In genomic region chr1:132341731-132342501, GRCm38 (mm10) we compare ENCODE assay signal across 9 mouse cellular contexts. TPM values are rescaled to one million over a fixed set of nuclear protein-coding genes. Genes with fewer than 3 reads are reported as not detected.
DNase-seq lines count a peak whose midpoint lies in the region; ATAC-seq and TF ChIP-seq lines count a peak whose summit lies in the region.
"Had no signal": no experiment of that assay in that cellular context is flagged by ENCODE, and none has a peak within 500 bp of the region (broad histone marks: within the 10 kb centered on the region; RNA-seq: fewer than 3 reads in every experiment).

No protein-coding gene starts in this region.

- WGBS in hindbrain, embryonic 16.5 days, result 60% methylated on average over 5 of the region's 5 CpGs
- WGBS in hindbrain, postnatal 0 days, result 63% methylated on average over 5 of the region's 5 CpGs

- H3K4me2 ChIP-seq in hindbrain, embryonic 16.5 days (ENCODE audit: low read length), result no peak overlapping the region
- H3K4me2 ChIP-seq in hindbrain, postnatal 0 days (ENCODE audit: low read depth, low read length), result no peak overlapping the region
- H3K4me2 ChIP-seq: lung, embryonic 14.5 days had no signal

- H3K4me3 ChIP-seq in hindbrain, embryonic 16.5 days (ENCODE audit: low read length), result no peak overlapping the region
- H3K4me3 ChIP-seq in hindbrain, postnatal 0 days (ENCODE audit: low read length), result no peak overlapping the region

- DNase-seq in CD4-positive, CD25-positive, alpha-beta regulatory T cell, adult 2 months (ENCODE audit: low read depth, low spot score), result peak; percentile 84
- DNase-seq in adrenal gland, postnatal 10 days, result peak; percentile 53
- DNase-seq in left cerebral cortex, postnatal 25 days (ENCODE audit: low spot score in 2 of 2), result no peak
- DNase-seq in hindbrain, postnatal 0 days (ENCODE audit: low spot score), result no peak
- no peak for DNase-seq in urinary bladder, adult 2 months (ENCODE audit: low spot score)
- DNase-seq: lung, embryonic 14.5 days had no signal

- H3K4me1 ChIP-seq in hindbrain, embryonic 16.5 days (ENCODE audit: control insufficient read depth, insufficient read depth, low read depth, low read length), result no peaks in the 10 kb centered on the region
- H3K4me1 ChIP-seq in hindbrain, postnatal 0 days (ENCODE audit: insufficient read depth, low read length), result no peaks in the 10 kb centered on the region

- intact Hi-C loops in left cerebral cortex, postnatal 25 days (cut with DNase I), result no loop called here

- H3K36me3 ChIP-seq in hindbrain, embryonic 16.5 days (ENCODE audit: control insufficient read depth, insufficient read depth, low read length), result no peaks in the 10 kb centered on the region
- H3K36me3 ChIP-seq in hindbrain, postnatal 0 days (ENCODE audit: insufficient read depth, low read length), result no peaks in the 10 kb centered on the region

- H3K9me3 ChIP-seq in hindbrain, embryonic 16.5 days (ENCODE audit: control insufficient read depth, low read length), result no peaks in the 10 kb centered on the region
- H3K9me3 ChIP-seq in hindbrain, postnatal 0 days (ENCODE audit: low read length), result no peaks in the 10 kb centered on the region

- H3K27me3 ChIP-seq in hindbrain, embryonic 16.5 days (replicated peaks; ENCODE audit: control insufficient read depth, insufficient read depth, low read length), result no peaks in the 10 kb centered on the region
- H3K27me3 ChIP-seq in hindbrain, postnatal 0 days (ENCODE audit: insufficient read depth, low read length), result no peaks in the 10 kb centered on the region

- peak; percentile 87 to 96 for ATAC-seq in hematopoietic stem cell, adult 5-6 weeks (replicated peaks in 1 of 2; ENCODE audit: insufficient read depth in 1 of 2, low FRiP score in 2 of 2, low TSS enrichment in 1 of 2, low read depth in 1 of 2, poor library complexity in 2 of 2, severe bottlenecking in 2 of 2)
- peak; percentile 96 for ATAC-seq in megakaryocyte progenitor cell, adult 5-6 weeks (replicated peaks; ENCODE audit: poor library complexity)
- ATAC-seq in hindbrain, embryonic 16.5 days, result no peak
- no peak for ATAC-seq in hindbrain, postnatal 0 days

- H3K9ac ChIP-seq in hindbrain, embryonic 16.5 days (ENCODE audit: low read depth, low read length), result no peak overlapping the region
- H3K9ac ChIP-seq in hindbrain, postnatal 0 days (replicated peaks; ENCODE audit: low read length), result no peak overlapping the region
- H3K9ac ChIP-seq: lung, embryonic 14.5 days had no signal

- H3K27ac ChIP-seq in hindbrain, embryonic 16.5 days (ENCODE audit: low read depth, low read length), result no peak overlapping the region
- no peak overlapping the region for H3K27ac ChIP-seq in hindbrain, postnatal 0 days

- TF ChIP-seq CTCF in hindbrain, postnatal 0 days (IDR thresholded peaks at IDR 0.05; ENCODE audit: low read depth), result no peak

RNA-seq across cellular contexts. Expression of gene Nuak2, which starts 26.0 kb away (rescaled TPM):
- total RNA-seq in adrenal gland, postnatal 10 days (2021), result 1 to 10 TPM; 3.4 to 3.9 TPM
- total RNA-seq in hematopoietic stem cell, adult 5-6 weeks (2017), result 7.3 and 11.1 TPM in 2 replicates
- 19.8 and 26.1 TPM in 2 replicates for total RNA-seq in megakaryocyte progenitor cell, adult 5-6 weeks (2015)
- total RNA-seq in megakaryocyte progenitor cell, adult 5-6 weeks (2017), result 14.5 and 20.2 TPM in 2 replicates
- under 1 TPM; 0.94 to 0.96 TPM for total RNA-seq in left cerebral cortex, postnatal 25 days (2021)
- 11.1 and 12.8 TPM in 2 replicates for polyA plus RNA-seq in hindbrain, embryonic 16.5 days (2015; fragmentation: Nextera tagmentation; extraction: Ambion mirVana)
- total RNA-seq in hindbrain, postnatal 0 days (2014; rRNA removed), result 6.2 and 7.7 TPM in 2 replicates
- polyA plus RNA-seq in hindbrain, postnatal 0 days (2015; fragmentation: Nextera tagmentation; extraction: Ambion mirVana), result 7.4 and 7.9 TPM in 2 replicates
- 3.4 TPM in 2 replicates for polyA plus RNA-seq in urinary bladder, adult 2 months (2012; rRNA removed)

RNA-seq across cellular contexts. Expression of gene Klhdc8a, which starts 43.5 kb away (rescaled TPM):
- total RNA-seq in adrenal gland, postnatal 10 days (2021), result 10 to 100 TPM; 56.5 to 69.6 TPM
- not detected in 2 replicates for total RNA-seq in hematopoietic stem cell, adult 5-6 weeks (2017)
- total RNA-seq in megakaryocyte progenitor cell, adult 5-6 weeks (2015), result not detected in 2 replicates
- total RNA-seq in megakaryocyte progenitor cell, adult 5-6 weeks (2017), result not detected in 2 replicates
- 10 to 100 TPM; 11.3 to 14.1 TPM for total RNA-seq in left cerebral cortex, postnatal 25 days (2021)
- polyA plus RNA-seq in hindbrain, embryonic 16.5 days (2015; fragmentation: Nextera tagmentation; extraction: Ambion mirVana), result 8.3 and 10.0 TPM in 2 replicates
- 23.0 and 26.0 TPM in 2 replicates for total RNA-seq in hindbrain, postnatal 0 days (2014; rRNA removed)
- 11.2 and 11.7 TPM in 2 replicates for polyA plus RNA-seq in hindbrain, postnatal 0 days (2015; fragmentation: Nextera tagmentation; extraction: Ambion mirVana)
- 1.2 and 1.5 TPM in 2 replicates for polyA plus RNA-seq in urinary bladder, adult 2 months (2012; rRNA removed)

RNA-seq across cellular contexts. Expression of gene Tmcc2, which starts 49.2 kb away (rescaled TPM):
- 10 to 100 TPM; 15.2 to 30.9 TPM for total RNA-seq in adrenal gland, postnatal 10 days (2021)
- total RNA-seq in hematopoietic stem cell, adult 5-6 weeks (2017), result 9.4 and 10.1 TPM in 2 replicates
- total RNA-seq in megakaryocyte progenitor cell, adult 5-6 weeks (2015), result 2.9 and 6.1 TPM in 2 replicates
- total RNA-seq in megakaryocyte progenitor cell, adult 5-6 weeks (2017), result 5.5 and 6.0 TPM in 2 replicates
- 100 to 1,000 TPM; 158 to 162 TPM for total RNA-seq in left cerebral cortex, postnatal 25 days (2021)
- 26.6 and 35.5 TPM in 2 replicates for polyA plus RNA-seq in hindbrain, embryonic 16.5 days (2015; fragmentation: Nextera tagmentation; extraction: Ambion mirVana)
- 138 and 151 TPM in 2 replicates for total RNA-seq in hindbrain, postnatal 0 days (2014; rRNA removed)
- polyA plus RNA-seq in hindbrain, postnatal 0 days (2015; fragmentation: Nextera tagmentation; extraction: Ambion mirVana), result 33.5 and 34.0 TPM in 2 replicates
- 7.9 and 9.8 TPM in 2 replicates for polyA plus RNA-seq in urinary bladder, adult 2 months (2012; rRNA removed)

Comparison
In these comparisons a context has a peak if more than half of its experiments do, and no peak if none do; other contexts are left out.
1. DNase-seq: peak in CD4-positive, CD25-positive, alpha-beta regulatory T cell, adult 2 months (single experiment) and adrenal gland, postnatal 10 days (single experiment); none in left cerebral cortex, postnatal 25 days (0 of 2), hindbrain, postnatal 0 days (single experiment) and urinary bladder, adult 2 months (single experiment).
2. ATAC-seq: peak in hematopoietic stem cell, adult 5-6 weeks (2 of 2) and megakaryocyte progenitor cell, adult 5-6 weeks (single experiment); none in hindbrain, embryonic 16.5 days (single experiment) and hindbrain, postnatal 0 days (single experiment).
3. RNA of gene Klhdc8a, which starts 43.5 kb away (total RNA-seq): 56.5 to 69.6 TPM in adrenal gland, postnatal 10 days, 23.0 to 26.0 TPM in hindbrain, postnatal 0 days and 11.3 to 14.1 TPM in left cerebral cortex, postnatal 25 days; not detected in hematopoietic stem cell, adult 5-6 weeks and not detected in megakaryocyte progenitor cell, adult 5-6 weeks; every median in the first group is over 10 times any median in the second.